Mouse (Mus musculus) liver, adult 2 months (tissue): ENCODE data around the gene F2rl3.

ENCODE experiments used
- CTCF ChIP-seq: fragments of 200-500 bp; IDR thresholded peaks from 2 replicates; pipeline ENCODE4 v1.5.1; 2011; ENCODE audit warnings: low read depth, low read length, control low read depth
- POLR2A ChIP-seq: fragments of 200-500 bp; IDR thresholded peaks from 2 replicates; pipeline ENCODE4 v1.6.1; 2011; ENCODE audit warnings: low read length, control low read depth; ENCODE audit not compliant: insufficient read depth; ENCODE audit errors: extremely low read depth

- no peak for TF ChIP-seq POLR2A
- TF ChIP-seq CTCF = no peak
Observed at GRCm38 (mm10) chr8:72720541-72720940, 41.1 kb upstream of the F2rl3 start.
